Mouse (Mus musculus) telencephalon, adult 2 months (tissue): Measurements from ENCODE around the gene Ago3.

ENCODE experiments used
- DNase-seq: peaks from one replicate; pipeline ENCODE4 v3.0.0-alpha.2; 2011; ENCODE audit warnings: low read depth, low spot score

Ago3 gene

GRCm38 (mm10) chr4:126423866-126424265 lies 5.5 kb downstream of the Ago3 start:
- DNase-seq: no peak

GRCm38 (mm10) chr4:126415707-126416106 lies 13.6 kb downstream of the Ago3 start:
- DNase-seq: no peak

GRCm38 (mm10) chr4:126412526-126412925 lies 16.8 kb downstream of the Ago3 start:
- DNase-seq: no peak

- DNase-seq: peak; percentile 6
Measured at GRCm38 (mm10) chr4:126371497-126371896, 57.9 kb downstream of the Ago3 start.

DNA sequence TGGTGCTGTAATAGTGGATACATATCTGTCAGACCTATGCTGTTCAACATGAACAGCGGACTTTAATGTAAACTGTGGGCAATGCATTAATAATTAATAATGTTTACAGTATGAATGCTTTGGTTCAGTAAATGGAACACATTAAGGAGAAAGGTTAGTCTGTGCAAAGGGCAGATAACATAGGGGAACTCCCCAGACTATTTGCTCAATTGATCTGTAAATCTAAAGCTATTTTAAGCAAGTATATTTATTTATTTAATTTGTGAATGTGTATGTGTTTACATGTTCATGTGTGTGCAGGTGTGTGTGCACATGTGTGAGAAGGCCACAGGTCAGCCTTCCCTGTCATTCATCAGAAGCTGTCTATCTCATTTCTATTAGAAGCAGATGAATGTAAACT lies 69.3 kb downstream of the Ago3 start:
- no peak for DNase-seq

DNA sequence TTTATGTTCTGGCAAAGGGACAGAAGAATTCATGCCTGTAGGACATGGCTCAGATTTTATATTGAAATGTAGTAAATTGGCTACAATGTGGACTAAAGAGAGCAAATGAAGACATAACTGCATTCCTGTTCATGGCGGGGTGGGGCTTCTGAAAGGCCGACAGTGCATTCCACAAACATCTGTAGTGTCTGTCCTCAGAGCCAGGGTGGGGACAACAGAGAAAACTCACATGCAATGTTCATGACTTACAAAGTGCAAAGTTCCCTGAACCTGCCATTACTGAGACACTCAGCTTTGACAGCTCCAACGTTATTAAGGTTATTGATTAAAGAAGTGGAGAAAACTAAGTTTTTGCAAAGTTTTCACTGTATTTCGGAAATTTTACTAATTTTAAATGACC lies 85.9 kb downstream of the Ago3 start:
- DNase-seq: no peak

DNA sequence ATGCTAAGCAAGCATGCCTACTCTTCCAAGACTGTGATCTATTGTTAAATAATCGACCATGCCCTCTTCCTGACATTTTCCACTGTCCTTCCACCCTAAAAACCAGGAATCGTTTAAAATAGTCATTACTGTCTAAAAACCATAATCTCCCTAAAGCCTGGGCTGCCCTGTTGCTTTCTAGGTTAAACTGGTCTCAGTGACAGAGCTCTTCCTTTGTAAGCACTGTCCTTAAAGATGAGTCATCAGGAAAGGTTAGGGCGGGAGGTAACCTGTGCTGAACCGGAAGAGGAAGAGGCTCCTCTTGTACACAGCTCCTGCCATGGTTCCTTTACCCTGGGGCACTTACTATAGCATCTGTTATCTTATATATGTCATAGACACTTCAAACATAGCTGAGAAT lies 89.9 kb downstream of the Ago3 start:
- DNase-seq: no peak

DNA sequence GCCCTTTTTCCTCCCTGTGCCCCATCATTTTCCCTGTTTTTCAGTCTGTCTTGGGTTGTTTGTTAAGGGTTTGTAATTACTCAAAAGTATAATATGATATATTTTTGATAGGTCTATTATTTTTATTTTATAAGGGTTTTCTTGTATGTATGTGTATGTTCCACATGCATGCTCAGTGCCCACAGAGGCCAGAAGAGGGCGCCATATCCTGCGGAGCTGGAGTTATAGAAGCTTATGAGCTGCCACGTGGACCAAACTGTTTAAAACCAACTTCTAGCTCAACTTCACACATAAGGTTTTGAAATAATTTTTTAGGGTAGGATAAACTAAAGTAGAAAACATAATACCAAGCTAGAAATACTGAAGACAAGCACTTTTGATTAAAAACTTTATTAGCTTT lies 97.0 kb downstream of the Ago3 start:
- DNase-seq: no peak

DNA sequence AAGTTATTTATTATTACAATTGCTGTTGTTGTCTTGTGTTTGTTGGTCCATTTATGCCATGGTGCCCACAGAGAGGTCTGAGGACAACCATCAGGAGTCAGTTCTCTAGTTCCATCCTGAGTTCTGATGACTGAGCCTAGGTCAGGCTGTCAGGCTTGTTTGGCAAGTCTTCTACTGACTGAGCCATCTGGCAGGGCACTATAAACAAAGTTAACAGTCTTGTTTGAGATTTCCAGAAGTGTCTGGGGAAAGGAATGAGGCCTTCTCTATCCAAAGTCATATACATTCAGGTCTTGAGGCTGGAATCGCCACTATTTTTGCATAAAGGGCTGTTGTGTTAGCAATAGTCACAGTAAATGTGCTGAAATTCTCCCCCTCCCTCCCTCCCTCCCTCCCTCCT lies 97.6 kb downstream of the Ago3 start:
- no peak for DNase-seq

DNA sequence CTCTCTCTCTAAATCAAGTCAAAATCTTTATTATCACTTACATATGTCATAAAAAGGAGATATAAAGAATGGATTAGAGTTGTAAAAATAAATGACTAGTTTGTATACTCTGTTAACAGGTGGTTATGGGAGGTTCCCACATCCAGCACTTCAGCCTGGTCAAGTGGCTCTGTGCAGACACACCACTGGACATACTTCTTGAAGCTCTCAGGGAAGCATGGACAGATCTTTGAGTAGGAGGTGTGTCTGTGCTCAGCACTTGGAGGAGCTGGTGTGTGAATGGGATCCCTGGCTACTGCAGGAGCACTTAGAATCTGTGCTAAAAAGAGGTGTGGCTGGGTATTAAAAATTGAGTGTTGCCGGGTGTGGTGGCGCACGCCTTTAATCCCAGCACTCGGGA lies 99.1 kb downstream of the Ago3 start:
- no peak for DNase-seq

GRCm38 (mm10) chr4:126326036-126326435 lies 103.3 kb downstream of the Ago3 start:
- no peak for DNase-seq

GRCm38 (mm10) chr4:126325281-126325861 lies 104.0 kb downstream of the Ago3 start, which contains the start of gene Tekt2:
Gene Tekt2, minus strand, starts transcription at chr4:126325688.
- no peak for DNase-seq

- DNase-seq: no peak
Measured at GRCm38 (mm10) chr4:126324861-126325260, 104.5 kb downstream of the Ago3 start.

GRCm38 (mm10) chr4:126322646-126323045 lies 106.7 kb downstream of the Ago3 start:
- DNase-seq: no peak

GRCm38 (mm10) chr4:126321854-126322511 lies 107.4 kb downstream of the Ago3 start:
- no peak for DNase-seq

DNA sequence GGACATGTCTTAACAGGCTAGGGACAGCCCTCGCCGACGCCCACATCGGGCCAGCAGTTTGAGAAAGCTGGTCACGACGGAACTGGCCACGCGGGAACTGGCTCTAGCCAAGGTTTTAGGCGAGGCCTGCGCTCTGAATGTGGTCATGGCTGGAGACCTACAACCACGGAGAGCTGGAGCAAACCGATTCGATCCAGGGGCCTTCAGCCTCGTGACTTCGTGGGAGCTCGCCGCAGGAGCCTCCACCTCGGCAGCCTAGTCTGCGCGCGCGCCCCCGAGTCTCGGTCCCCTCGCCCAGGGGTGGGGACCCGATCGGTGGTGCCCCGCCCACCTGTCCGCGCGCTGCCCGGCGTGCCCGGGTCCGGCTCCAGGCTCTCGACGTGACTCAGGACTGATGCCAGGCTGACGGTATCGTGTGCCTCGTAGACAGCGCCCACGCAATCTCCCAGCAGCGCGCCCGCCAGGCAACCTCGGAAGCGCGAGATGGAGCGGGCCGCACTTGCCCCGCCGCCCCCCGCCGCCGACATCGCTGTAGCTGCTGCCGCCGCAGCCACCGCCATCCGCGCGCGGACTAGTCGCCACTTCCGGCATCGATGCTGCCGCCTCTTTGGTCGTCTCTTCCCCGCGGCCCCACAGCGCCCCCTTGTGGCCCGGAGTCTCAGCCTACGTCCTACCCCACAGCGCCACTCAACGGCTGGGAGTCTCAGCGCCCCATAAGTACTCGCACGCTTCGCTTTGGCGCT lies 108.1 kb downstream of the Ago3 start, which contains the start of gene Adprhl2:
Gene Adprhl2 (minus strand): TSS at position 593 of the 743 bp plus-strand sequence.
- DNase-seq: peak; percentile 91

GRCm38 (mm10) chr4:126319806-126320205 lies 109.5 kb downstream of the Ago3 start:
- DNase-seq: no peak

- no peak for DNase-seq
Measured at GRCm38 (mm10) chr4:126316443-126317040, 112.8 kb downstream of the Ago3 start.

DNA sequence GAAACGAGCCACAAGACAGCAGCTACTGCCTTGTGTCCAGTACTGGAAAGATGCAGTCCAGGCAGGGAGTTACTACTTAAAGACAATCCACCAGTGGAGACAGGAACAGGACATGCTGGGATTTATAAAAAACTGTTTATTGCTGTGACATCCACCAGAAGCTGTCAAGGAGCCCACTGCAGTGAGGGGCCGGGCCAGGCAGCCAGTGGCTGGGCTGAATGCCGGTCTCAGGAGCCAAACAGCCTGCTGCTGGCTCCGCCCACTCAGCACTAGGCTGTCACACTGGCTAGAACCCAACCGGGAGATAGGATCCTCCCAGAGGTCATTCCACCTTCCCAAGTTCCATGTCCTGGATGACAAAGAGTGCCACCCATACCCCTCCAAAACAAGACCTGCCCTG lies 113.4 kb downstream of the Ago3 start:
- no peak for DNase-seq

- no peak for DNase-seq
Measured at GRCm38 (mm10) chr4:126314393-126314792, 115.0 kb downstream of the Ago3 start.

DNA sequence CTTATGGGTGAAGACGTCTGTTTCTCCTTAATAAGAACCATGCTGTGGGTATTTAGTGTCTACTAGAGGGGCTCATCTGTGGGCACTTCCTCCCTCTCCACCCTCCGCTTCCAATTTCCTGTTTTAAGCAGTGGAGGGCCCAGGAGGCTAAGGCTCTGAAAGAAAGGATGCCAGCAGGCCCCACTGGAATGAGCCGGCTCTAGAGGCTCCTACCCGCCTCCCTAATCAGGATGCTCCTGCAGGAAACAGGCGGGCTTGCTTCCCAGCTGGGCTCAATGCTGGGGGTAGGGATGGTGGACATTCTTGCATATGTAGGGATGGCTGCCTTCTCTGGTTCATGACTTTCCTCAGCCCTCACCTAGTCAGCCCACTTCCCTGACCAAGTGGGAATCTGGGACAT lies 116.2 kb downstream of the Ago3 start:
- no peak for DNase-seq

GRCm38 (mm10) chr4:126311566-126312200 lies 117.7 kb downstream of the Ago3 start:
- DNase-seq: no peak
